Mouse (Mus musculus): ENCODE results near the gene Fut1.

GRCm38 (mm10) chr7:45567780-45568516, 49.1 kb upstream of the Fut1 start:
- TF ChIP-seq CTCF (IDR thresholded peaks at IDR 0.05; ENCODE audit: extremely low read depth, insufficient read depth, low read length) (no peak), POLR2A (IDR thresholded peaks at IDR 0.05; ENCODE audit: extremely low read depth, insufficient read depth, low read length) (no peak)
